In genomic region chr11:67975252-67975651, GRCm38 (mm10) we compare ENCODE assay signal across 10 mouse cellular contexts. TPM values are rescaled to one million over a fixed set of nuclear protein-coding genes. Genes with fewer than 3 reads are reported as not detected.
DNase-seq lines count a peak whose midpoint lies in the region; ATAC-seq lines count a peak whose summit lies in the region.
"Had no signal": no experiment of that assay in that cellular context is flagged by ENCODE, and none has a peak within 500 bp of the region (broad histone marks: within the 10 kb centered on the region; RNA-seq: fewer than 3 reads in every experiment).

No protein-coding gene starts in this region.

- H3K9ac ChIP-seq in liver, embryonic 11.5 days (ENCODE audit: low read depth, low read length), result no peak overlapping the region

- 11% methylated on average over 2 of the region's 2 CpGs for WGBS in liver, embryonic 11.5 days

- H3K27ac ChIP-seq in liver, embryonic 11.5 days (ENCODE audit: low read depth, low read length), result no peak overlapping the region

- ATAC-seq in liver, embryonic 11.5 days (replicated peaks; ENCODE audit: low FRiP score), result no peak

- H3K4me1 ChIP-seq in liver, embryonic 11.5 days (replicated peaks; ENCODE audit: control insufficient read depth, insufficient read depth, low read length), result no peaks in the 10 kb centered on the region
- H3K4me1 ChIP-seq: megakaryocyte, embryonic 14.5 days had no signal

- DNase-seq in cerebellum, postnatal 14 days, result peak; percentile 43 to 68
- DNase-seq in cerebellum, adult 9-10 months, result no peak
- DNase-seq in liver (peak; percentile 22), R1 (ENCODE audit: low read depth, low spot score) (peak; percentile 58)
- DNase-seq in liver, embryonic 11.5 days (ENCODE audit: low spot score), result no peak
- peak; percentile 43 for DNase-seq in lung, postnatal 36 days
- DNase-seq in adrenal gland, adult 8-10 months, result no peak
- no peak for DNase-seq in kidney, adult 11 months

- H3K36me3 ChIP-seq in liver, embryonic 11.5 days (ENCODE audit: control insufficient read depth, insufficient read depth, low read length), result no peaks in the 10 kb centered on the region

- no peaks in the 10 kb centered on the region for H3K27me3 ChIP-seq in liver, embryonic 11.5 days (replicated peaks; ENCODE audit: control insufficient read depth, insufficient read depth, low read length)
- H3K27me3 ChIP-seq: megakaryocyte, embryonic 14.5 days had no signal

- no peak overlapping the region for H3K4me3 ChIP-seq in liver, embryonic 11.5 days (ENCODE audit: low read depth, low read length)
- H3K4me3 ChIP-seq: erythroblast, embryonic 14.5 days; megakaryocyte, embryonic 14.5 days had no signal

- H3K4me2 ChIP-seq in liver, embryonic 11.5 days, result no peak overlapping the region

- H3K9me3 ChIP-seq in liver, embryonic 11.5 days (ENCODE audit: control insufficient read depth, low read length), result no peaks in the 10 kb centered on the region
- H3K9me3 ChIP-seq: megakaryocyte, embryonic 14.5 days had no signal

RNA-seq across cellular contexts. Expression of gene Stx8, which starts 9.3 kb away (rescaled TPM):
- polyA plus RNA-seq in liver, embryonic 11.5 days (2014; fragmentation: Nextera tagmentation; extraction: Ambion mirVana), result 43.2 and 45.8 TPM in 2 replicates
- total RNA-seq in adrenal gland, adult 8-10 months (2022), result 10 to 100 TPM; 31.1 to 39.6 (median 38.3) TPM

RNA-seq across cellular contexts. Expression of gene Cfap52, which starts 9.8 kb away (rescaled TPM):
- not detected in 2 replicates for polyA plus RNA-seq in liver, embryonic 11.5 days (2014; fragmentation: Nextera tagmentation; extraction: Ambion mirVana)
- not detected for total RNA-seq in adrenal gland, adult 8-10 months (2022)
- polyA plus RNA-seq: erythroblast, embryonic 14.5 days had no signal

RNA-seq across cellular contexts. Expression of gene Usp43, which starts 53.3 kb away (rescaled TPM):
- 0.13 and 0.16 TPM in 2 replicates for polyA plus RNA-seq in liver, embryonic 11.5 days (2014; fragmentation: Nextera tagmentation; extraction: Ambion mirVana)
- 1 to 10 TPM in 3 of 4 experiments, under 1 TPM in 1; 0.52 to 1.5 (median 1.1) TPM for total RNA-seq in adrenal gland, adult 8-10 months (2022)
- polyA plus RNA-seq: erythroblast, embryonic 14.5 days had no signal

Comparison
In these comparisons a context has a peak if more than half of its experiments do, and no peak if none do; other contexts are left out.
1. DNase-seq: peak in cerebellum, postnatal 14 days (2 of 2), liver (single experiment), R1 (single experiment) and lung, postnatal 36 days (single experiment); none in cerebellum, adult 9-10 months (single experiment), liver, embryonic 11.5 days (single experiment), adrenal gland, adult 8-10 months (single experiment) and kidney, adult 11 months (single experiment).